Mouse (Mus musculus): ENCODE results near the gene Frmd8. TPM values are rescaled to one million over a fixed set of nuclear protein-coding genes. Genes with fewer than 3 reads are reported as not detected.

Gene Frmd8
- total and polyA plus RNA-seq, 2 experiments = 5.2 to 14.2 TPM

GRCm38 (mm10) chr19:5881155-5881554 lies 6.1 kb upstream of the Frmd8 start:
- DNase-seq (ENCODE audit: extremely low read depth, low read depth, low spot score) = peak; percentile 87
- peak overlapping the region; percentile 66 for H3K27ac ChIP-seq (replicated peaks; ENCODE audit: insufficient read depth, low read depth, low read length)
- peaks cover 27% of the 10 kb centered on the region for H3K4me1 ChIP-seq (ENCODE audit: control insufficient read depth, insufficient read depth, low read length)
- H3K9ac ChIP-seq (ENCODE audit: low read depth, low read length) = no peak overlapping the region
- no peaks in the 10 kb centered on the region for H3K27me3 ChIP-seq (ENCODE audit: control insufficient read depth, insufficient read depth, low read length)
- no peak overlapping the region for H3K4me3 ChIP-seq (ENCODE audit: insufficient read depth, low read depth, low read length)
- peaks cover 12% of the 10 kb centered on the region; the same call in 1 of the 2 replicates for H3K79me2 ChIP-seq (ENCODE audit: control insufficient read depth, insufficient read depth, low read length)
- 39% methylated on average over 6 of the region's 6 CpGs for WGBS
- no peak for TF ChIP-seq CTCF (IDR thresholded peaks at IDR 0.05; ENCODE audit: low read depth, low read length)
- TF ChIP-seq POLR2A (IDR thresholded peaks at IDR 0.05; ENCODE audit: extremely low read depth, insufficient read depth, low read length) = no peak
- peaks cover 4% of the 10 kb centered on the region; the same call in 1 of the 2 replicates for H3K36me3 ChIP-seq (ENCODE audit: control insufficient read depth, insufficient read depth, low read length)

- Histone ChIP-seq H3K27ac (replicated peaks; ENCODE audit: insufficient read depth, low read depth, low read length) (peak overlapping the region; percentile 66), H3K79me2 (ENCODE audit: control insufficient read depth, insufficient read depth, low read length) (peaks cover 12% of the 10 kb centered on the region; the same call in 1 of the 2 replicates), H3K4me1 (ENCODE audit: control insufficient read depth, insufficient read depth, low read length) (peaks cover 32% of the 10 kb centered on the region), H3K9ac (ENCODE audit: low read depth, low read length) (peak overlapping the region; percentile 43), H3K36me3 (ENCODE audit: control insufficient read depth, insufficient read depth, low read length) (peaks cover 4% of the 10 kb centered on the region; the same call in 1 of the 2 replicates), H3K4me3 (ENCODE audit: insufficient read depth, low read depth, low read length) (no peak overlapping the region; the same call in 1 of the 2 replicates), H3K27me3 (ENCODE audit: control insufficient read depth, insufficient read depth, low read length) (no peaks in the 10 kb centered on the region)
- DNase-seq (ENCODE audit: extremely low read depth, low read depth, low spot score) = no peak
- TF ChIP-seq POLR2A (IDR thresholded peaks at IDR 0.05; ENCODE audit: extremely low read depth, insufficient read depth, low read length) (no peak), CTCF (IDR thresholded peaks at IDR 0.05; ENCODE audit: low read depth, low read length) (no peak)
- 82% methylated on average over 7 of the region's 7 CpGs for WGBS
These were observed 4.7 kb upstream of the Frmd8 start for GRCm38 (mm10) chr19:5879735-5880134.

GRCm38 (mm10) chr19:5878916-5879315 lies 3.8 kb upstream of the Frmd8 start:
- WGBS = 12% methylated on average over 3 of the region's 3 CpGs
- peaks cover 33% of the 10 kb centered on the region for H3K4me1 ChIP-seq (ENCODE audit: control insufficient read depth, insufficient read depth, low read length)
- H3K79me2 ChIP-seq (ENCODE audit: control insufficient read depth, insufficient read depth, low read length) = peaks cover 12% of the 10 kb centered on the region; the same call in 1 of the 2 replicates
- no peaks in the 10 kb centered on the region for H3K27me3 ChIP-seq (ENCODE audit: control insufficient read depth, insufficient read depth, low read length)
- H3K36me3 ChIP-seq (ENCODE audit: control insufficient read depth, insufficient read depth, low read length) = peaks cover 4% of the 10 kb centered on the region; the same call in 1 of the 2 replicates
- no peak for TF ChIP-seq POLR2A (IDR thresholded peaks at IDR 0.05; ENCODE audit: extremely low read depth, insufficient read depth, low read length)
- peak overlapping the region; percentile 53 for H3K4me3 ChIP-seq (ENCODE audit: insufficient read depth, low read depth, low read length)
- H3K27ac ChIP-seq (replicated peaks; ENCODE audit: insufficient read depth, low read depth, low read length) = peak overlapping the region; percentile 85
- peak overlapping the region; percentile 72 for H3K9ac ChIP-seq (ENCODE audit: low read depth, low read length)
- peak; percentile 83 for DNase-seq (ENCODE audit: extremely low read depth, low read depth, low spot score)

GRCm38 (mm10) chr19:5878362-5878722 lies 3.3 kb upstream of the Frmd8 start:
- no peak for TF ChIP-seq CTCF (IDR thresholded peaks at IDR 0.05; ENCODE audit: low read depth, low read length)
- TF ChIP-seq POLR2A (IDR thresholded peaks at IDR 0.05; ENCODE audit: extremely low read depth, insufficient read depth, low read length) = 0 out of 2 replicates have a peak, but pooled peaks have one; percentile 20

GRCm38 (mm10) chr19:5877618-5878361 lies 2.7 kb upstream of the Frmd8 start, which contains the start of gene Slc25a45:
Slc25a45 (plus strand) TSS chr19:5877808.
- TF ChIP-seq CTCF (IDR thresholded peaks at IDR 0.05; ENCODE audit: low read depth, low read length) (peak; percentile 90), POLR2A (IDR thresholded peaks at IDR 0.05; ENCODE audit: extremely low read depth, insufficient read depth, low read length) (no peak)
- peak; percentile 34 for DNase-seq (ENCODE audit: extremely low read depth, low read depth, low spot score)
- Histone ChIP-seq H3K4me3 (ENCODE audit: insufficient read depth, low read depth, low read length) (peak within 1 kb of the TSS; percentile 53), H3K4me1 (ENCODE audit: control insufficient read depth, insufficient read depth, low read length) (peaks cover 42% of the 10 kb centered on the region), H3K27me3 (ENCODE audit: control insufficient read depth, insufficient read depth, low read length) (no peaks in the 10 kb centered on the region), H3K79me2 (ENCODE audit: control insufficient read depth, insufficient read depth, low read length) (peaks cover 12% of the 10 kb centered on the region; the same call in 1 of the 2 replicates), H3K36me3 (ENCODE audit: control insufficient read depth, insufficient read depth, low read length) (no peaks in the 10 kb centered on the region), H3K9ac (ENCODE audit: low read depth, low read length) (peak within 1 kb of the TSS; percentile 72), H3K27ac (replicated peaks; ENCODE audit: insufficient read depth, low read depth, low read length) (peak within 1 kb of the TSS; percentile 85)
- WGBS = 40% methylated on average over 15 of the region's 15 CpGs

More at GRCm38 (mm10) chr19:5878362-5878722, 3.3 kb upstream of the Frmd8 start:
- H3K27ac ChIP-seq (replicated peaks; ENCODE audit: insufficient read depth, low read depth, low read length) = peak overlapping the region; percentile 85
- peak; percentile 96 for DNase-seq (ENCODE audit: extremely low read depth, low read depth, low spot score)
- H3K4me3 ChIP-seq (ENCODE audit: insufficient read depth, low read depth, low read length) = peak overlapping the region; percentile 53
- peak overlapping the region; percentile 72 for H3K9ac ChIP-seq (ENCODE audit: low read depth, low read length)
- no peaks in the 10 kb centered on the region for H3K36me3 ChIP-seq (ENCODE audit: control insufficient read depth, insufficient read depth, low read length)
- H3K4me1 ChIP-seq (ENCODE audit: control insufficient read depth, insufficient read depth, low read length) = peaks cover 39% of the 10 kb centered on the region
- H3K27me3 ChIP-seq (ENCODE audit: control insufficient read depth, insufficient read depth, low read length) = no peaks in the 10 kb centered on the region
- H3K79me2 ChIP-seq (ENCODE audit: control insufficient read depth, insufficient read depth, low read length) = peaks cover 12% of the 10 kb centered on the region; the same call in 1 of the 2 replicates
- 1% methylated on average over 7 of the region's 7 CpGs for WGBS

Data from liver, adult 2 months (tissue).